Mouse (Mus musculus): ENCODE data around the gene Plekha1.
A peak's percentile ranks its signal among the peaks of the same experiment; 100 is the strongest.

Gene Plekha1

GRCm38 (mm10) chr7:130930401-130930800 is 64.8 kb downstream of the Plekha1 start:
- DNase-seq = no peak

DNA sequence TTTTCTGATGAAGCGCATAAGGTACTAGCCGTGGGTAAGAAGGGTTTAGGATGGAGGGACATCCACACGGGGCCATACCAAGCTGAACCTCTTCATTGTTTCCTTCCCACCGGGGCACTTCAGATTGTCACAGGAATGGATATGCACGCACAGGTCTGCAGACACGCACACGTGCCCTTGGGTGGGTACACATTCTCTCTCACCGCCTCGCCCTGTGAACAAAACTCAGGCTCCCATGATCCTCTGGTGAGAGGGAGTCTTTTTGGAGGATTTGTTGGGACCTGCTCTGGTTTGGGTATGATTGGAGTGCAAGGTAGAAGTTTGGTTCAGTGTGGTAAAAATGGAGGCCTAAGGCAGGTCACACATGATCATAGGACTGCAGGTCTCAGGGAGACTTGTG is 67.4 kb downstream of the Plekha1 start:
- no peak for DNase-seq

DNA sequence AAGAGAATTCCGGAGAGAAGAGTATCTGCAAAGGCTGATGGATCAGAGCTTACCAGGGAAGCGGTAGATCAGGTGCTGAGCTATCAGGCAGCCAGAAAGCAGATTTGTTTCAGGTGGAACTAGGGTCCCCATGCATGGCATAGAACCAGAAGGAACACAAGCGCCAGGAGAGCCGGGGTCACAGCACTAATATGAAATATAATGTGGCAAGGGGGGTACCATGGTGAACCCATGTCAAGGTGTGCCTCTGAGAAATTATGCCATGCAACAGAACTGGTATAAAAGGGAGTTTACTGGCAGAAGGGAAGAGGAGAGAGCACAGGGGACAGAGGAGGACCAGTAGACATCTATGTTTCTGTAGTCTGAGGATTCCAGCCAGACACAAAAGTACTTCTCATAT is 69.1 kb downstream of the Plekha1 start:
- DNase-seq = no peak

GRCm38 (mm10) chr7:130935421-130935792 is 69.9 kb downstream of the Plekha1 start:
- no peak for DNase-seq

DNA sequence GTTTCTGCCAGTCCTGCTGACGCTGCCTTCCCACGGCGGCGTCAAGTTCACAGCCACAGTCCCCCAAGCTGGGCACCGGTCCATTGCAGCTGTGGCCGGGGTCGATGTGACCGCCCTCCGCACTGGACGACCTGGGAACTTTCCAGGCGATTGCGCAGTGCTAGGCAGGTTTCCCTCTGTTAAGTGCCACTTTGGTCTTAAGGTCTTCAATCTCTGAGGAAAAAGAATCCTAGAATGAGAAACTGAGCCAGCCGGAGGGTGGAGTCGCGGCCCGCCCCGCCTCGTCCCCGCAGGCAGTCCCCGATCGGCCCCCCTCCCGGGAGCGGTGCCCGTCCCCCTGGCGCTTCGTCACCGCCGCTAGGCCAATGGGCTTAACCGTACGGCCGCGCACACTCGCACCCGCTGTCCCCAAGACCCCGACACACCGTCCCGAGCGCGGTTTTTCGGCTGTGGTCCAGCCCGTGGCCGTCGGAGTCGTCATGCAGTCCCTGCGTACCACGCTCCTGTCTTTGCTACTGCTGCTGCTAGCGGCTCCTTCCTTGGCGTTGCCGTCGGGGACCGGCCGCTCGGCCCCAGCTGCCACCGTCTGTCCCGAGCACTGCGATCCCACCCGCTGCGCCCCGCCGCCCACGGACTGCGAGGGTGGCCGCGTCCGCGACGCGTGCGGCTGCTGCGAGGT is 70.4 kb downstream of the Plekha1 start, which contains the start of gene Htra1:
TSS of gene Htra1 (plus strand) at position 319 of the 679 bp plus-strand sequence.
- peak; percentile 73 for DNase-seq

DNA sequence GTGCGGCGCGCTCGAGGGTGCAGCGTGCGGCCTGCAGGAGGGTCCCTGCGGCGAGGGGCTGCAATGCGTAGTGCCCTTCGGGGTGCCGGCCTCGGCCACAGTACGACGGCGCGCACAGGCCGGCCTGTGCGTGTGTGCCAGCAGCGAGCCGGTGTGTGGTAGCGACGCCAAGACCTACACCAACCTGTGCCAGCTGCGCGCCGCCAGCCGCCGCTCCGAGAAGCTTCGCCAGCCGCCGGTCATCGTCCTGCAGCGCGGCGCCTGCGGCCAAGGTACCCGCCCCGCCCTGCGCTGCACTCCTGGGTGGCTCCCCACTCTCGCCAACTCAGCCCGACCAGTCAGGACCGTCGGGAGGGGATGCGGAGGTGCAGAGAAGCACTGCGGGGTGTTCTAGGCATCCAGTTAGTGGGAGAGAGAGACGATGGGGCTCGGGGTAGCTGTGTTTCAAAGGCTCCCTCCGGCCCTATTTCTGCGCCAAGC is 71.0 kb downstream of the Plekha1 start:
- DNase-seq = no peak

DNA sequence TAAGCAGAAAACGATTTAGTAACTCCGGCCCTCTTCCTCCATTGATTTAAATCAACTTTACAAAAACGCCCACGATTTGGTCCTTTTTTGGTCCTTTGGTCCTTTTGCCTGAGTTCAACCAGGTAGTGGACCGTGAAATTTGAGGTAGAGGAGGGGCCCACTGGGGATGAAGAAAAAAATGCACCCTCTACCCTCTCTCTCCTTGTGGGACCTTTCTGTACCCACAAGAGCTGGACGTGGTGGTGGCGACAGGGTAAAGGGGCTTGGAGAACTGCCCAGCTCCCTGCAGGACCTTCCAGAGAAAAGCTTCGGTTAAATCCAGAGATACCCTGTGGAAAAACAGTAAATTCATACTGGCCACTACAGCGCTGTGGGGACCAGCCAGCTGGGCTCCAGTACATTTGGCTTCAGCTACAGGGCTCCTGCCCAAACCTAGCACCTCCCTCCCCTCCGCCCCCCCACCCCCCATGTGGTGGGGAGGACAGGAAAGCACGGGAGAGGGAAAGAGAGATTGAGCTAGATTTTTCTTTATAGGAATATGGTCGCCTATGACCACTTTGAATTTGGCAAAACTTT is 71.8 kb downstream of the Plekha1 start:
- no peak for DNase-seq

DNA sequence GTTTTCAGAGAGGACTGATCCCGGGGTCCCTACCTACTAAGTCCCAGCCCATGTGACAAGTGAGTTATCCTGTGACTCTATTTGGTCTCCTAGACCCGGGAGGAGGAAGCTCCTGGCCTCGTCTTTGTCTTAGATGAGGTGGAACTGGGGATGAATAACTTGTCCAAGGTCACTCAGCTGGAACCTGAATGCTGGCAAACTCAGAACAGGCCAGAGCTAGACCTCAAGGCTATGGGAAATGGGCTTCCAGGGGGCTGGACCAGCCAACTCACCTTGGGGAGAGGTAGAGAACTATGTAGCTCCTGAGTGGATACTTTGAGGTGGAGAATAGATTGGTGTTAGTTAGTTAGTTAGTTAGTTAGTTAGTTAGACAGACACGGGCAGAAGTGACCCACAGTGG is 72.4 kb downstream of the Plekha1 start:
- DNase-seq = no peak

DNA sequence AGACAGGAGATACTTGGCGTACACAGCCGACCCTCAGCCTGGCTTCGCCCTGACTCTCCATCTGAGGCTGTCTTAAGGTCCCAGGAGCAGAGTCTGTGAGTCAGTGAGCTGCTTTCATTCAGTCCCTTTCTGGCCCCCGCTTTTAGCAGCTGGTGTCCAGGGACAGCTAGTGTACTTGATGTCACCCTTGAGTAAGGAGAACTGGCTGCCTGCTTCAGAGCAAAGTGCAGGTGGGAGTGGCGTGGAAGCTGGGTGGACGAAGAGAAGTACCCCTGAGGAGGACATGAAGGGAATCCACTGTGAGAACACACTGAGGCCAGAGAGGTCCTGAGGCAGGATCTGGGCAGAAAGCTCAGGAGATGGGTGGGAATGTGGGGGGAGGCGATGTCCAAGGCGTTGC is 73.3 kb downstream of the Plekha1 start:
- no peak for DNase-seq

DNA sequence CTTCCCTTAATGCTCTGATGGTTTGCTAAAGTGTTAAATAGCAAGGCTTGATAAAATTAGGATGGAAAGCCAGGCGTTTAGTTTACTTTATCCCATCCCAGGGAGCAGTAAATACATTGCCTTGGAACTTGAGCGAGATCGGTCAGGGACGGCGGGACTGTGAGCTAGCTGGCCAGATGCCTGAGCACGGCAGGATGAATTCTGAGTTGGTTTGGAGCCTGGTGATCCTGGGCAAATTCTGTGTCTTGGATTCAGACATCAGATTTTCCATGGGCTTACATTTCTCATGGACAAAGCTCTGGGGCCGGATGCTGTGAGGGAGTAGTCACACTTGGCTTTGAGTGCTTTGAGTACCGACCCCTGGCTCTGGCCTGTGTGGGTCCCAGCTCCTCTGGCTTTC is 75.2 kb downstream of the Plekha1 start:
- DNase-seq = no peak

DNA sequence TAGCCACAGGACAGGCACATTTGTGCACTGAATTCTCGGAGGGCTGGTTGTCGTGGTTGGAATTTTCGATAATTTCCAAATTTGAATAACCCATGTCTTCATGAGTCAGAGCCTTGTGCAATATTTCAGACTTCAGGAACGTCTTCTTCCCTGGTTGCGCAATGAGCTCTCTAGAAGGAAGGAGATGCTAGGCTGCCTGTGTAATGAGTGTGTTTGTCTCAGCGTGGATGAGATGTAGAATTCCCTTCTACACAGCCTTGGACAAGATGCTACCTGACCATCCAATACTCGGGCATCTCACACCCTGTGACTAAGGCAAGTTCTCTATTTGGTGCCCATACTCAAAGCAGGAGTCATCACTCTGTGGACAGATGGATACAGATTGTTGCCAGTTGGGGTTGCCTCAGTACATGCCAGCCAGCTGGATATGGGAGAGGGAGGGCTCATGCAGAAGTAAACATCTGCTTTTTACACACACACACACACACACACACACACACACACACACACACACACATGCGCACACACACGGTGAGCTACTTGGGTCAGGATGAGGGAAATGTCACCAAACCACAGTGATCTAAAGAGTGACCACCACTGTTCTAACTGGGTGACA is 77.8 kb downstream of the Plekha1 start:
- no peak for DNase-seq

DNA sequence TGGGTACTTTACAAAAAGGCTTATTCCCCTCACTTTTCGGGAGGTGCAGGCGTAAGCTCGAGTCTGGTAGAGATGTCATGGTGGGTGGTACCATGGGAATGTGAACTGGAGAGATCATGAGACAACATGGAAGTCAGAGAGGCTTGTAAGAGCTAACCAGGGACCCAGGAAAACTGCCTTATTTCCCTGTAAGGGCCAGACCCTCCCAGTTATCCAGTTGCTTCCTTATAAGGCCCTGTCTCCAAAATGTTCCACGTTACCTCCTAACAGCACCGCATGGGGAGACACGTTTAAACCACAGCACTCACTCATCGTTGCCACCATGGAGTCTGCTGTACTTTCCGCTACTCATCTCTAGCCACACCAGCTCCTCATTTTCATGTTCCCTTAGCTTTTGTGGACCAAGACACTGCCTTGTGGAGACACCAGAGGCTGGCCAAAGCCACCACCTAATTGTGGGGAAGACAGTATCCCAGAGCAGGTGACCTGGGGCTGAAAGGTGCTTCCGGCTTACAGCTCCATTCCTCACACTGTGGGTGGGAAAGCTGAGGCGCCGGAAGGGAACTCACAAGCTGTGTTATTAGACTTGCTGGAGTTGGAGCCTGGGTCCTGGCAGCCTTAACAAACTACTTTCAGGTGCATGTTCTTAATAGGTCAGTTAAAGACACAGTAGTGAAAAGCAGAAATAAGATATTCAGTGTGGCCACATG is 79.4 kb downstream of the Plekha1 start:
- no peak for DNase-seq

- DNase-seq = no peak
Measured at GRCm38 (mm10) chr7:130945730-130946129, 80.2 kb downstream of the Plekha1 start.

DNA sequence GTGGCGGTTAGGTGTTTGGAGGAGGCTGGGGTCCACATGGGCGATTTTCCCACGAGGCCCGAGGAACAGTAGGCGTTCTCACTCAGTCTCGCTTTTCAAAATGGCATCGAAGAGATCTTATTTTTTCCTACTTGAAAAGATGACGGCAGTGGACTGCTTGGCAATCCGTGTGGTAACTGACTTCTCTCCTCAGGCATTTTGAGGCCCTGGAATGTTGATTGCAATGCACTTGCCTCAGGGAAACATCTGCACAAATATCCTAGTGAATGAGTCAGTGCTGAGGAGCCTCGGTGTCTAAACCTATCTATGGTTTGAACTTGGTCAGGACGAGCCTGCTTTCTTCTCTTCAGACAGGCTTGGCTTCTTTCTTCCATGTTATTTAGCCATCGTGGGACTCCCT is 80.7 kb downstream of the Plekha1 start:
- DNase-seq = no peak

DNA sequence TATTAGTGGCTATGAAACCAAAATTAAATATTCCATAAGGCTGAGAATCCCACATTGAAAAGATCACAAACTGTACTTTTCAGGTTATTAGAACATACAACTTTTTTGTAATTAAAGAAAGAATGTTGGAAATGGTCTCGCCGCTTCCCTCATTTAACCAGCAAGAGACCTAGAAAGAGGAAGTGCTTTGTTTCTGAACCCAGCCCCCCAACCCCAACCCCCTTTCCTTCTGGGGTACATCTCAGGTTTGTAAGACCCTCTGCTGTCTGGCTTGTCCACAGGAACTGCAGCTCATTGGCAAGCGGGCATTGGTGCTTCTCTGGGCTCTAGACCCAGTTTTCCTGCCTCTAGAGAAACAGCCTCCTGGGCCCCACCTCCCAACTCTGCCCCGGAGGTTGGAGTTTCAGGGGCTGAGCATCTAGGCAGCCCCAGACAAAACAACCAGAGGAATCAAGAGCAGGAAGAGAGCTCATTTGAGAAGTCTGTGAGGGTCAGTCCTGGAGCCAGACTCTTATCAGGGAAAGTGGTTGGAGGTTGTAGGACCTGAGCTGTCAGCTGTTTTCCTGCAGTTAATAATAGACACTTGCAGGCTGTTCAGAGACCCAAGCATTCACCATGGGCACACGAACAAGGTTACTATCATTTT is 83.1 kb downstream of the Plekha1 start:
- DNase-seq = no peak

GRCm38 (mm10) chr7:130949331-130949751 is 83.8 kb downstream of the Plekha1 start:
- DNase-seq = no peak

- no peak for DNase-seq
Measured at GRCm38 (mm10) chr7:130950482-130950881, 84.9 kb downstream of the Plekha1 start.

DNA sequence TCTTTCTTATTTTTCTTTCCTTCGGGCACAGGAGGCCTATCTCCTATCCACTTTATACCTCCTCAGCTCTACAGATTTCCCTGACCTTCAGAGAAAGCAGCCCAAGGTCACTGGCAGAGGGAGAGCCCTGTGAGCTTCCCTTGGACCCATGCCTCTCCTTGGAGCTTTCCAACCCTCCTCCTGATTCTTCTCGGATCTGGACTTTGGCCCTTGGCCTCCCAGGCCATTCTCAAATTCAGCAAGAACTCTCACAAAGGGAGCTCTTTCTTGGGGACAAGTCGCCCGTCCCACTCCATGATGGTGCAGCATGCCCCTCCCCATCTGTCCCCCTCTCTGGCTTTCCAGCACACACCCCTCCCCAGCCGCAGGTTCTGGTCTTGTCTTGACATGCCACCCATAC is 85.4 kb downstream of the Plekha1 start:
- DNase-seq = no peak

DNA sequence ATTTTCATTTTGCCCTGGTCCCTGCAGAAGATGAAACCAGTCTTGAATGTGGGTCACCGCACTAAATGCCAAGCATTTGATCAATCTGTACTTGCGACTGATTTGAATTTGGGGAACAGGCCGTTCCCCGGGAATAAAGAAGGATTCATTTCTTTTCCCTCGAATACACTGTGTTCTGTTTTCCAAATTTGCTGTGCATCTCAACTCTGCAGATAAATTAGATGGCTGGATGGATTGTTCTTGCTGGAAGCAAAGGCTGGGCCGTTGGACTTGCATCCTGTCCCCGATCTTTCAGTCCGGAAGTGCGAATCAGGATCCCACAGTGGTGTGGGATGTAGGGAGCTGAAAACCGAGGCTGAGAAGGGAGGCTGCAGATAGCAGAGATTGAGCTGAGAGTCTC is 87.8 kb downstream of the Plekha1 start:
- no peak for DNase-seq

DNA sequence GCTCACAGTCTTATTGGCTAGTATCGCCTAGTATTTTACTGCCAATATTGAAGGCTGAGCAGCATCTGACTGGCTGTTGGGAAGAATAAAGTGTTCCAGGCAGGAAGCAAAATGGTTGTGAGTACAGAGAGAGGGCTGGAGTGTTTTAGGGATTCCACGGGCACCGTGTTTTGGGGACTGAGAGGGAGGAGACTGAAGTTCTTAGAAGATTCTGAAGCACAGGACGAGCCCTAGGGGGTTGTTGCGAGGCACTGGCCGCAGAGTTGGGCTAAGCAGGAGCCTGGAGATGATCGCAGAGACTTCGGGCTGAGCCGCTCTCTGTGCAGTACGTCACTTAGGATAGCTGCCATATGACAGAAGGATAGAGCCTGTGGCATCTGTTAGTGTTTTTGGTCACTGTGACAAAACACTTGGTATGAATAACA is 88.6 kb downstream of the Plekha1 start:
- DNase-seq = no peak

- no peak for DNase-seq
Measured at GRCm38 (mm10) chr7:130958551-130958950, 93.0 kb downstream of the Plekha1 start.

DNA sequence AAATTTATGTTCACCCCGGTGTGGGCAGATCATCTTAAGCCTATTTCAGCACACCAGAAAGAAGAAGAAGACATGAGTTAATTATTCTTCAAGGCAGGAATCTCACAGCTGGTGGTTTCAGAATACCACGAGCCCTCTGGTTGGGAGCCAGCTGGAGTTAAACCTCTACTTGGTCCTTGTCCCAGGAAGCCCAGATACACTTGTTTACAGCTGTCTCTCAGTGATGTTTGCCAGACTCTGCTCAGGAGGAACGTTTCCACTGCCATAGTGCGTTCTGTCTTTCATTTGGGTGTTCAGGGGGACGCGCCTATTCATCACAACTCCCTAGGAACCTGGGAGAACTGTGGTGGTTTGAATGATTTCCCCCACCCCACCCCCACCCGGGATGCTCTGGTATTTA is 94.3 kb downstream of the Plekha1 start:
- peak; percentile 30 for DNase-seq

DNA sequence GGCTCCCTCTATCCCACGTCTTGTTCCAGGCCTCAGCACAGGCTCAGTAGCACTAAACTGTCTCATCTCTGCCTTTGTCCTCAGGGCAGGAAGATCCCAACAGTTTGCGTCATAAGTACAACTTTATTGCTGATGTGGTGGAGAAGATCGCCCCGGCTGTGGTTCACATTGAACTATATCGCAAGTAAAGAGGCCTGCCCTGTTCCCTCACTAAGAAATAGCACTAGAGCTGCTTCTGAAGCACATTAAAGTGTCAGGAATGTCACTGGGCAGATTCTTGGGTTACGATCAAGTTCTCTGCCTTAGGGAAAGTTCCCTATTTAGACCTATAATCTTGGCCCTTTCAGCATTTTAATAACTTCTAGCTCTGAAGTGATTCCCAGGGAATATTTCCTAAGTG is 95.9 kb downstream of the Plekha1 start:
- DNase-seq = no peak
